Mouse (Mus musculus): Measurements from ENCODE around the gene Fhad1.
"Not testable (repeated sequence)": the region's sequence is repeated elsewhere in the genome, so short reads cannot be mapped to it uniquely, and the experiment has no call there.

Gene Fhad1

GRCm38 (mm10) chr4:142039662-142040353, 24.9 kb upstream of the Fhad1 start:
- no peak for DNase-seq

DNA sequence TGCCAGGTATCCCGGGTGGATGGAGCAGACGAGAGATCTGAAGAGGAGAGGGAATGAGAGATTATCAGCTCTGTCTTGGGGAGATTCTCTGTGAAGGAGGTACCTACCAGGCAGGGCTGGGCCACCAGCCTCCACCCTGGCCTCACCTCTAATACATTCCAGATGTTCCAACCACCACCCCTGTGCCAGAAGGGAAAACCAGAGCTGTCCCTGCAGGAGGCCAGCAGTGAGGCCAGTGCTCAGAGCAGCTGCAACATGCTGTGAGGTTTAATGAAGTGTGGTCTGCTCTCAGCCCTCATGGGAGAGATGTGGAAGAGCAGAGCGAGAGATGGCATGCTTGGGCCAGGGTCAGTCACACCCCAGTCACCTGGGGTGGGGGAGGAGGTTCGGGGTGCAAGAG, 23.0 kb upstream of the Fhad1 start:
- no peak for DNase-seq

DNA sequence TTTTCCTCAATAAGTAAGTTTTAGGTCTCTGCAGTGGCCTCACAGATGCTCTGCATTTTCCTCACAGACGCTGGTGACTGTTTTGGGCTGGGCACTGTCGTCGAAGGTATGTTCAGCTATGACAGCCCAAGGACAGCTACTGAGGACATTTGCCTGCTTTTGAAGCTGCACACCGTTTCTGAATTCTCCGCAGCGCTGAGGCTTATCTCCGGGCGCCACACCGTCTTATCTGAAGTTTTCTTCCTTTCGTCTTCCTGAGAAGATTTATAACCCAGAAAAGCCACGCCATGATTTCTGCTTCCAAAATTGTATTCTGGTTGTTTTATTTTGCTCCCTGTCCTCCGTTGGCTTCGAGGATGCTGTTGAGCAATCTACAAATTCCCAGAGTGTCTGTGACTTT, 13.7 kb upstream of the Fhad1 start:
- DNase-seq: no peak

- DNase-seq: no peak
Observed at GRCm38 (mm10) chr4:142026965-142027364, 12.1 kb upstream of the Fhad1 start.

DNA sequence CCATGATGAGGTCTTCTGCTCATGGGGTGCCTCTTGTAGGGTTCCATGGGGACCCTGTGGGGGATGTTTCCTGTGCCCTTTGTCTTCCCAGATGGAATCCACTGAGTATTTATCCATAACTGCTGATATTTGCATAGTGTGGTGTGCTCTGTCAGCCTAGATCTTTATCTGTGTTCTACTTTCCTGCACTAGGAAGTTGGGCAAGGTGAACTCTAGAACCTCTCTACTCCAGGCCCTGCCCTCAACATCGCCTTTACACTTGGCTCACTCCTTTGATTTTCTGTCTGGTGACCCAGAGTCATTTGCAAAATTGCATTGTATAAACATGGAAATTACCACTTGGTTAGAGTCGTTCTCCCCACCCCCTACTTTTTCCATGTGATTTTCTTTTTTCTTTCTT, 9.7 kb upstream of the Fhad1 start:
- no peak for DNase-seq

- DNase-seq: no peak
Observed at GRCm38 (mm10) chr4:142023166-142023565, 8.3 kb upstream of the Fhad1 start.

DNA sequence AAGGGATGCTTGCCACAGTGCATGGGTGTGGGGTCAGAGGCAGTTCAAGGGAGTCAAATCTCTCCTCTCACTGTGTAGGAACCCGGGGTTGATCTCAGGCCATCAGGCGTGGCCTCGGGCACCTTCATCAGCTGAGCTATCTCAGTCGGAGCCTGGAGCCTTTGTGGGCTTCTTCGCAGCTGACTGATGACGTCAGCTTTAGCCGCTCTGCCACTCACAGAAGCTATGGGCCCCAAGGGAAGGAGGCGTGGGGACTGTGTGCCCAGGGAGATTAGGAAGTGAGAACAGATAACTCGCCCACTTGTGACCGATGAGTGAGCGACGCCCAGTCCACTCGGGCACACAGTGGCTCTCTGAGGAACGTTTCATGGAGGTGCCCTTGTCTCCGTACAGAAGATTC, 2.8 kb upstream of the Fhad1 start:
- DNase-seq: no peak

DNA sequence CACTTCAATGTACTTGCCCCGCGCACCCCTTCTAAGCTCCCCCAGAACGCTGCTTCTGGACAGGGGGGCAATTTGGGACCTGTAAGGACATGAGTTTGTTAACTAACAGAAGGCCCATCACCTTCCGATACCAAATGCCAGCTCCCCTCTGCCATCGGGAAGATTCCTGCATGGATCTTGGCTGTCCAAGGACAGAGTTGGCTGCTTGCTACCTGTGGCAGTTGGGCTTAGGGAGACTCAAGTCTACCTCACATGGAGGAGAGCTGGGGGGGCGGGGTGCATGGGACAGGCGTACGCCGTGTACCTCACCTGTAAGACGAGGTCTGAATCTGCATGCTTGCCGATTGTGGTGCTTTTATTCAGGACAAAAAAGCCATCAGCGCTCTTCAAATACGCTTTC, 3.6 kb downstream of the Fhad1 start:
- peak; percentile 39 to 57 for DNase-seq

DNA sequence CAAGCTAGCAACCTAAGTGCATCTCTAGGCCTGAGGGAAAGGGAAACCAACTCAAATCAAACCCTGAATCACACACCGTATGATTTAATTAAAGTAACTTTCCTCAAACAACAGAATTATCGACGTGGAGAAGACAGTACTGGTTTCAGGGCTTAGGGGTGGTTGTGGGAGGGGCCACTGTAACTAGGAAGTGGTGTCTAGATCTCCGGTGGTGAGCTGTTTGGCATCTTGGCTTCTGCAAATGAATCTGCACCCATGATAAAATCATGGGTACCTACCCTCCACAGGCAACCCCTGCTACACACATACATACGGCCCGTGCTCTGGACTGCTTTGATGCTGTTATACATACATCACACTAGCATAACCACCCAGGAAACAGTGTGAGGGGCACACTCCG, 4.4 kb downstream of the Fhad1 start:
- DNase-seq: no peak

DNA sequence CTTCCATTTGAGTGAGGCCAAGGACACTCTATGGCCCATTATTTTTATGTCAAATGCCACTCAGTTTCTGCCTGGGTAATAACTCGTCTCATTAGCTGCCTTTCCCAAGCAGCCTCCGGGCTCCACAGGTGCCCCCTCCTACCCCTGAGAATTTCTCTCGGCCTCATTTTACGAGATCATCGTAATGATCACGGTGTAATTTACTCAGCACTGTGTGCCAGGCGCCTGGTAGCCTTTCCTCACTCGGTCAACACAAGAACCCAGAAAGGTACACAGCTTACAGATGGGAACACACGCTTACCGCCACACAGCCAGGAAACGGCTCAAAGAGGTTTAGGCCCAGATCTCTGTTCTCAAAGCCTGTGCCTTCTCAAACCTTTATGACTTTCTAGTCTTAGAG, 6.7 kb downstream of the Fhad1 start:
- DNase-seq: no peak

- no peak for DNase-seq
Observed at GRCm38 (mm10) chr4:142000581-142000980, 14.3 kb downstream of the Fhad1 start.

DNA sequence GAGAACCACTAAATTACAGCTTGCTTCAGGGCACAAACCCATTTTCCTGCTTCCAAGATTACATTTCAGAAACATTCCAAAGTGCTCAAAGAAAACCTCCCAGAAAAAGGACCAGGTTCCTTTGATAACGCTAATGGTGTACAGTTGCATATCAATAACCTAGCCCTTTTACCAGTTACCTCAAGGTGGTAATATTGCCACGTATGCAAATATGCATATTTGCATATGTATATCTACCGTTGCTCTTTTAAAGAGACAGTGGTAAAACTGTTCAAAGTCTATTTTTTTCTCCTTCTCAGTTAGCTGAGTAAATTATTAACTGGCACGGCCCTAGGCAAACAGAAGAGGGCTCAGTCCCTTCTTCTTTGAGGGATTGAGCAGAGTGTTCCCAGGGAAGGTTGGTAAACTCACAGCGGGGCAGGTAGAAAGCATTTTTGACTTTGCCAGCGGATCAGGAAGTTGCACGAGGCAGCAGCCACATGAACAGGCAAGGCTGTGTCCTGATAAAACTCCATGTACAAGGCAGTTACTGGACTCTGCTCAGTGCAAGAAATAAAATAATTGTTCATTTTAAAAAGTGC, 15.3 kb downstream of the Fhad1 start:
- no peak for DNase-seq

GRCm38 (mm10) chr4:141998282-141998821, 16.5 kb downstream of the Fhad1 start:
- DNase-seq: peak; percentile 35 to 53

- no peak for DNase-seq
Observed at GRCm38 (mm10) chr4:141996880-141997279, 18.0 kb downstream of the Fhad1 start.

- peak; percentile 77 to 78 for DNase-seq
Observed at GRCm38 (mm10) chr4:141996086-141996485, 18.8 kb downstream of the Fhad1 start.

DNA sequence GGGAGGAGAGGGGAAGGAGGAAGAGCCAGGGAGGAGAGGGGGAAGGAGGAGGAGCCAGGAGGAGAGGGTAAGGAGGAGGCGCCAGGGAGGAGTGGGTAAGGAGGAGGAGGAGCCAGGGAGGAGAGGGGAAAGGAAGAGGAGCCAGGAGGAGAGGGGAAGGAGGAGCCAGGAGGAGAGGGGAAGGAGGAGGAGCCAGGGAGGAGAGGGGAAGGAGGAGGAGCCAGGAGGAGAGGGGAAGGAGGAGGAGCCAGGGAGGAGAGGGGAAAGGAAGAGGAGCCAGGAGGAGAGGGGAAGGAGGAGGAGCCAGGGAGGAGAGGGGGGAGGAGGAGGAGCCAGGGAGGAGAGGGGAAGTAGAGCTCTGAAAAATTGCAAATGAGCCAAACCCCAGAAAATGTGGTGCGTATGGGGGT, 20.8 kb downstream of the Fhad1 start:
- not testable (repeated sequence) for DNase-seq

- DNase-seq: no peak
Observed at GRCm38 (mm10) chr4:141993347-141994061, 21.4 kb downstream of the Fhad1 start.

GRCm38 (mm10) chr4:141992530-141993204, 22.2 kb downstream of the Fhad1 start:
- no peak for DNase-seq

DNA sequence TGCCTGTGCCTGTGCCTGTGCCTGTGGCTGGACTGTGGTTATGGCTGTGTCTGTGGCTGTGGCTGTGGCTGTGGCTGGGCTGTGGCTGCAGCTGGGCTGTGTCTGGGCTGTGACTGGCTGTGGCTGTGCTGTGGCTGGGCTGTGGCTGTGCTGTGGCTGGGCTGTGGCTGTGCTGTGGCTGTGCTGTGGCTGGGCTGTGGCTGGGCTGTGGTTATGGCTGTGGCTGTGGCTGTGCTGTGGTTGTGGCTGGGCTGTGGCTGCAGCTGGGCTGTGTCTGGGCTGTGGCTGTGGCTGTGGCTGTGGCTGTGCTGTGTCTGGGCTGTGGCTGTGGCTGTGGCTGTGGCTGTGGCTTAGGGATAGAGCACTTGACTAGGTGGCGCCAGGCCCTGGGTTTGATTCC, 26.7 kb downstream of the Fhad1 start:
- no peak for DNase-seq

DNA sequence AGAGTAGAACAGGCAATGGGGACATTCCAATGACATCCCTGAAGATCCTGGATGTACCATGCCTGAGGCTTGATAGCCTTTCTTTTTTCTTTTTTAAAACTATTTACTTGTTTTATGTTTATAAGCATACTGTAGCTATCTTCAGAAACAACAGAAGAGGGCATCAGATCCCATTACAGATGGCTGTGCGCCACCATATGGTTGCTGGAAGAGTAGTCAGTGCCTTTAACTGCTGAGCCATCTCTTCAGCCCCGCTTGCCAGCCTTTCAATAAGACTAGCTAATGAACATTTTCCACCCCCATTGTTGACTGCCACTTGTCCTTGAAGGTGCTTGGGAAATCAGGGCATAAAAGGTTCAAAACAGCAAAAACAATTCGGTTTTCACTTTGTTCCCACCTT, 31.2 kb downstream of the Fhad1 start:
- peak; percentile 61 to 67 for DNase-seq

DNA sequence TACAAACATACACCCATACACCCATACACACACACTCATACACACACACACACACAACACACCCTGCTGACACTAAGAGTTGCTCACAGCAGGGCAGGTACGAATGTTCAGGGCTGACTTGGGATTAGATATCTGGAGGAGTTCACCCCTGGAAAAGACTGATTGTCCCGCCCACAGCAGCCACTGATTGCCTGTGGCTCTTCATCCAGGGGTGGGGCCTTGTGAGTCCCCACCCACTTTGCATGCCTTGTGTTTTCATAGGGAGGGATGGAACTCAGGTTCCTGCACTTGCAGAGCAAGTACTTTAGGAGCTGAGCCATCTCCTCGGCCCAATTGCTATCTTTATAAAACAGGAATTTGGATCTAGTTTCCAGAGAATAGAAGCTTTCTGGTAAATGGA, 33.4 kb downstream of the Fhad1 start:
- no peak for DNase-seq

DNA sequence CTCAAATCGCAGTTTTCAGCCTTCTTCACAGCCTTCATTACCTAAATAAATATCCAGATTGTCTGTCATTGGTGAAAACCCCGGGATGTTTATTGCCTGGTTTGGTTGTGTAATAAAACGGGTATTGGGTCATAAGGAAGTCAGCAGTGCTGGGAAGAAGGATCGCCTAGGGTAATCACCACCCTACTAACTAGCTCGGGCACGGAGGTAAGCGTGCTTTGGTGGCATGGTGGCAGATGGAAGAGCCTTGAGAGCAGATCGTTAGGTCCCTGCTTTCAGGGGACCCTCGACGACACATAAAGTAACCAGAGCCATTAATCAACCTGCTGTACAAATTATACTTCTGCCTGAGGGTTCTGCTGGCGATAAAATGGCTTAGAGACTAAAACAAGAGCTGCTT, 36.3 kb downstream of the Fhad1 start:
- DNase-seq: no peak

GRCm38 (mm10) chr4:141977346-141977745, 37.5 kb downstream of the Fhad1 start:
- DNase-seq: no peak

All from cerebellum, postnatal 14 days (tissue).